Mouse (Mus musculus): Measurements from ENCODE around the gene Tmc1. TPM values are rescaled to one million over a fixed set of nuclear protein-coding genes. Genes with fewer than 3 reads are reported as not detected.

The Tmc1 gene
- polyA plus RNA-seq, 1 experiment: 0.05 TPM

DNA sequence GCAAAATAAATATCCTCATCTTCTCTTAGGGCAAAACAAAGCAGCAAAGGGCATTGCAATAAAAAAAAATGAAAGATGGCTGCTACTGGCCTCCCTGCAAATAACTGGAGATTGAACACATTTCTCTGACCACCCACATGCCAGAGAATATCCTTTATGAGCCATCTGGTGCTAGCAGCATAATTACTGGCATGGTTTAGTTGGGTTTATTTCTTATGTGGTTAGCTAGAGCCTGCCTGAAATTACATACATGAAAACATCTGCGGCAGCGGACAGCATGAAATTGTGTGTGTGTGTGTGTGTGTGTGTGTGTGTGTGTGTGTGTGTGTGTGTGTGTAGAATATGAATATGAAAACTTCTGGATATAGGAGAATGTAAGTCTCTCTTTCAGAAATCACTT is 161.2 kb downstream of the Tmc1 start:
- 98% methylated on average over 2 of the region's 2 CpGs for WGBS
- DNase-seq: no peak
- H3K27ac ChIP-seq (ENCODE audit: control insufficient read depth, insufficient read depth, low read length): no peak overlapping the region

DNA sequence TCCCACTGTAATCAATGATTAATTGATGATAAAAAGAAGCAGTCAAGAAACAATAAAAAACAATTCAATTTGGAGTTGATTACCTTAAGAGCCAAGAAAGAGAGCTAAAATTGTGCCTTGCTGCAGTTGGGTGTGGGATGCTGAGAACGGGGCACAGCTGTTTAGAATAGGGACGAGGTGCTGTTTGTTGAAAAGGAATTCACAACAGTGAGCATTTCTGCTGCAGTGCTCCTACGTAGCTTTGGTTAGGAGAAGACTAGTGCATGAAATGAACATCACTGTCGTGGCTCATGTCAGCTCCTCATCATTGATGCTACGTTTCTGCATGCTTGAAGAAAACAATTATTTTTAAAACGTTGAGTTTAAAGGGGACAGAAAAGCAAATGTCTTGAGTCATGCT is 166.7 kb downstream of the Tmc1 start:
- TF ChIP-seq POLR2A (IDR thresholded peaks at IDR 0.05; ENCODE audit: control insufficient read depth, extremely low read depth, insufficient read depth, low read length, poor library complexity): no peak
- TF ChIP-seq CTCF (IDR thresholded peaks at IDR 0.05; ENCODE audit: borderline replicate concordance, control insufficient read depth, extremely low read depth, insufficient read depth, low read length, poor library complexity): no peak
- 92% methylated on average over 6 of the region's 6 CpGs for WGBS
- no peak overlapping the region for H3K4me3 ChIP-seq (ENCODE audit: control insufficient read depth, insufficient read depth, low read length)
- DNase-seq: no peak
- H3K27ac ChIP-seq (ENCODE audit: control insufficient read depth, insufficient read depth, low read length): no peak overlapping the region
- no peaks in the 10 kb centered on the region for H3K4me1 ChIP-seq (replicated peaks; ENCODE audit: control insufficient read depth, insufficient read depth, low read length)
- H3K36me3 ChIP-seq (ENCODE audit: control insufficient read depth, insufficient read depth, low read length): no peaks in the 10 kb centered on the region
- H3K27me3 ChIP-seq (ENCODE audit: control insufficient read depth, insufficient read depth, low read length): no peaks in the 10 kb centered on the region

More for the DNA sequence above, 161.2 kb downstream of the Tmc1 start:
- H3K27me3 ChIP-seq (ENCODE audit: control insufficient read depth, insufficient read depth, low read length): no peaks in the 10 kb centered on the region
- no peak for TF ChIP-seq POLR2A (IDR thresholded peaks at IDR 0.05; ENCODE audit: control insufficient read depth, extremely low read depth, insufficient read depth, low read length, poor library complexity)
- no peak for TF ChIP-seq CTCF (IDR thresholded peaks at IDR 0.05; ENCODE audit: borderline replicate concordance, control insufficient read depth, extremely low read depth, insufficient read depth, low read length, poor library complexity)
- no peaks in the 10 kb centered on the region for H3K36me3 ChIP-seq (ENCODE audit: control insufficient read depth, insufficient read depth, low read length)
- H3K4me3 ChIP-seq (ENCODE audit: control insufficient read depth, insufficient read depth, low read length): no peak overlapping the region
- H3K4me1 ChIP-seq (replicated peaks; ENCODE audit: control insufficient read depth, insufficient read depth, low read length): no peaks in the 10 kb centered on the region

DNA sequence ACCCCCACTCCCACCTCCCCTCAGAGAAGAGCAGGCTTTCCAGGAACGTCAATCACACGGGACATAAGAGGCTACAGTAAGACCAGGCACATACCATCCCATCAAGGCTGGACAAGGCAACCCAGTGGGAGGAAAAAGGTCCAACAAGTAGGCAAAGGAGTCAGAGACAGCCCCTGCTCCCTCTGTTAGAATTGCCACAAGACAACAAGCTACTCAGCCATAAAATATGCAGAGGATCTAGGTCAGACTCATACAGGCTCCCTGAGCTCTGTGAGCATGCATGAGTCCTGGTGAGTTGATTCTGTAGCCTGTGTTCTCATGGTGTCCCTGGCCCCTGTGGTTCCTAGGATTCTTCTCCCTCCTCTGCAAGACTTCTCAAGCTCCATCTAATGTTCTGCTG is 178.3 kb downstream of the Tmc1 start:
- DNase-seq: no peak
- no peaks in the 10 kb centered on the region; the same call in 1 of the 2 replicates for H3K4me1 ChIP-seq (replicated peaks; ENCODE audit: control insufficient read depth, insufficient read depth, low read length)
- TF ChIP-seq CTCF (IDR thresholded peaks at IDR 0.05; ENCODE audit: borderline replicate concordance, control insufficient read depth, extremely low read depth, insufficient read depth, low read length, poor library complexity) (no peak), POLR2A (IDR thresholded peaks at IDR 0.05; ENCODE audit: control insufficient read depth, extremely low read depth, insufficient read depth, low read length, poor library complexity) (no peak)
- H3K27ac ChIP-seq (ENCODE audit: control insufficient read depth, insufficient read depth, low read length): no peak overlapping the region
- 76% methylated on average over 2 of the region's 2 CpGs for WGBS
- no peak overlapping the region for H3K4me3 ChIP-seq (ENCODE audit: control insufficient read depth, insufficient read depth, low read length)
- H3K36me3 ChIP-seq (ENCODE audit: control insufficient read depth, insufficient read depth, low read length): no peaks in the 10 kb centered on the region
- no peaks in the 10 kb centered on the region for H3K27me3 ChIP-seq (ENCODE audit: control insufficient read depth, insufficient read depth, low read length)

DNA sequence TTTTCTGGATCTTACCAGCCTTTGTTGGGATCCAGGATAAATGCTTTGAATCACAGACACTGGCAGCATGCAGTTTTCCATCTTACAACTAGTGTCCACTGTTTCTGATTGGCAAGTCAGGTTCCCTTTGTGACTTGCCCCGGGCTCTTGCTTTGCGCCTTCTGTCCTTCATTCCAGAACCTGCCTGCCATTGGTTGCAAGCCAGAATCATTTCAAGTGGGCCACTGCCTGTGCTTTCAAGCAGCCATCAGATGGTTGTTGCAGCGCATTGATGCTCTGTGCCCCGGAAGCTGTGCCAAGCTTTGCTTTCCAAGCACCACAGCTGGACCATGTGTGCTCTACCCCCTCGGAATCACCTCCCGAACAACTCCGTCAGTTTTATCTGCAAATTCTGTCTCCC is 180.1 kb downstream of the Tmc1 start:
- no peak for DNase-seq
- TF ChIP-seq POLR2A (IDR thresholded peaks at IDR 0.05; ENCODE audit: control insufficient read depth, extremely low read depth, insufficient read depth, low read length, poor library complexity) (no peak), CTCF (IDR thresholded peaks at IDR 0.05; ENCODE audit: borderline replicate concordance, control insufficient read depth, extremely low read depth, insufficient read depth, low read length, poor library complexity) (no peak)
- 94% methylated on average over 7 of the region's 7 CpGs for WGBS
- Histone ChIP-seq H3K4me1 (replicated peaks; ENCODE audit: control insufficient read depth, insufficient read depth, low read length) (no peaks in the 10 kb centered on the region; the same call in 1 of the 2 replicates), H3K27me3 (ENCODE audit: control insufficient read depth, insufficient read depth, low read length) (no peaks in the 10 kb centered on the region), H3K36me3 (ENCODE audit: control insufficient read depth, insufficient read depth, low read length) (no peaks in the 10 kb centered on the region), H3K27ac (ENCODE audit: control insufficient read depth, insufficient read depth, low read length) (no peak overlapping the region), H3K4me3 (ENCODE audit: control insufficient read depth, insufficient read depth, low read length) (no peak overlapping the region)

DNA sequence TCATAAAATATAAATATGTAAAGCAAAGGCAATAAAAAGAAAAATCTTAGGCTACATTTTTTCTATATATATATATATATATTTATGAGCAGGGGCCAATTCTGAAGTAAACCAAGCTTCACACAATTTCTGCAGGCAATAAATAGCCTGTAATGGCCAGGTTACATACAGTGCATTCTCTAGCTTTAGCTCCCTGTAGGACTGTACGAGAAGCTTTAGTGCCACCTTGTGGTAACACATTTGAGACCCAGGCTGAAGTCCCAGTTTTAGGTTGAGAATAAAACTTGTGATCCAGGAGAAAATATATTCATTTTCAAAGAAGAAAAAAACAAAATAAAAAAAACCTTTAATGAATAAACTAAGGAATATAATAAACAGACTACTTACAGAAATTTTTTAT is 189.8 kb downstream of the Tmc1 start:
- H3K36me3 ChIP-seq (ENCODE audit: control insufficient read depth, insufficient read depth, low read length): no peaks in the 10 kb centered on the region
- no peak overlapping the region for H3K4me3 ChIP-seq (ENCODE audit: control insufficient read depth, insufficient read depth, low read length)
- no peak overlapping the region for H3K27ac ChIP-seq (ENCODE audit: control insufficient read depth, insufficient read depth, low read length)
- H3K4me1 ChIP-seq (replicated peaks; ENCODE audit: control insufficient read depth, insufficient read depth, low read length): no peaks in the 10 kb centered on the region
- 21% methylated on average over 1 of the region's 1 CpGs for WGBS
- H3K27me3 ChIP-seq (ENCODE audit: control insufficient read depth, insufficient read depth, low read length): no peaks in the 10 kb centered on the region
- no peak for DNase-seq
- TF ChIP-seq POLR2A (IDR thresholded peaks at IDR 0.05; ENCODE audit: control insufficient read depth, extremely low read depth, insufficient read depth, low read length, poor library complexity): no peak
- TF ChIP-seq CTCF (IDR thresholded peaks at IDR 0.05; ENCODE audit: borderline replicate concordance, control insufficient read depth, extremely low read depth, insufficient read depth, low read length, poor library complexity): no peak

DNA sequence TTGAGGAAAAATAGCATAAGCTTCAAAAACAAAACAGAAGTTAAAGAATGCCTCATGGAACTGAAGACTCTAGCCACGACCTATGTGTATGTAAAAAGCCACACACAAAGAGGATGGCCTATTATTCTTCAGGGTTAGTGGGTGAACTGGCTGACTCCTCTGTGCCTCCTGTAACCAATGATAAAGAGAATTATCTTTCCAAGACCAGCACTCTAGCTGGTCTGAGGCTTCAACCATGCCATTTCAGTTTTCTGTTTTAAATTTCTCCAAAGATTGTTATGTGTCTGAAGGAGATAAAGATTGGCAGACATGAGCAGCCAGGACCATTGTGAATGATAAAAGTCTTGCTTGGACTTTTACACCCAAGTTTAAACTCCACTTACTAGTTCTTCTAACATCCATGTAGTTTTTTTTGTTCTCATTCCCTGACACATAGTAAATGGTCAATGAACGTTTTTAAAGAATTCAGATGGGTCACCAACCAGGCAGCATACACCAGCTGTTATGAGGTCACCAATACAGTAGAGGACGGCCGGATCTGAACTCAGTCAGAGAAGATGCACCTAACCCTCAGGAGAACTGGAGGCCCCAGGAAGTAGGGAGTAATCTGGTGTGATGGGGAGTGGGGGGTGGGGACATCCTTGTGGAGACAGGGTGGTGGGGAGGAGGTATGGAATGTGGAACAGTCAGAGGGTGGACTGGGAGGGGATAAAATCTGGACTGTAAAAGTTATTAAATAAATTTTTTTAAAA is 192.2 kb downstream of the Tmc1 start:
- no peak for DNase-seq
- TF ChIP-seq CTCF (IDR thresholded peaks at IDR 0.05; ENCODE audit: borderline replicate concordance, control insufficient read depth, extremely low read depth, insufficient read depth, low read length, poor library complexity) (no peak), POLR2A (IDR thresholded peaks at IDR 0.05; ENCODE audit: control insufficient read depth, extremely low read depth, insufficient read depth, low read length, poor library complexity) (no peak)
- WGBS: 80% methylated on average over 4 of the region's 4 CpGs
- H3K4me3 ChIP-seq (ENCODE audit: control insufficient read depth, insufficient read depth, low read length): no peak overlapping the region
- H3K36me3 ChIP-seq (ENCODE audit: control insufficient read depth, insufficient read depth, low read length): no peaks in the 10 kb centered on the region
- no peak overlapping the region for H3K27ac ChIP-seq (ENCODE audit: control insufficient read depth, insufficient read depth, low read length)
- no peaks in the 10 kb centered on the region for H3K27me3 ChIP-seq (ENCODE audit: control insufficient read depth, insufficient read depth, low read length)
- H3K4me1 ChIP-seq (replicated peaks; ENCODE audit: control insufficient read depth, insufficient read depth, low read length): no peaks in the 10 kb centered on the region
